Mouse (Mus musculus) A20 (cell line): ENCODE measurements around the gene Aars.
"Not testable (repeated sequence)": the region's sequence is repeated elsewhere in the genome, so short reads cannot be mapped to it uniquely, and the experiment has no call there.

ENCODE experiments used
- DNase-seq: peaks from one replicate; pipeline ENCODE4 v3.0.0-alpha.2; 2011; ENCODE audit warnings: low read depth, low spot score

The Aars gene

GRCm38 (mm10) chr8:111053827-111054518 is 21.0 kb downstream of the Aars start:
- DNase-seq, result no peak

- no peak for DNase-seq
These were observed 22.2 kb downstream of the Aars start for GRCm38 (mm10) chr8:111055031-111055634.

GRCm38 (mm10) chr8:111055661-111056060 is 22.7 kb downstream of the Aars start:
- no peak for DNase-seq

- peak; percentile 97 for DNase-seq
These were observed 23.3 kb downstream of the Aars start, which contains the start of gene Exosc6 for GRCm38 (mm10) chr8:111056158-111056663. Exosc6 (plus strand) TSS chr8:111056339.

- peak; percentile 87 for DNase-seq
These were observed 23.8 kb downstream of the Aars start for GRCm38 (mm10) chr8:111056691-111057293.

- no peak for DNase-seq
These were observed 26.1 kb downstream of the Aars start for GRCm38 (mm10) chr8:111058946-111059572.

GRCm38 (mm10) chr8:111061688-111062071 is 28.7 kb downstream of the Aars start:
- DNase-seq, result no peak

GRCm38 (mm10) chr8:111062072-111062757 is 29.3 kb downstream of the Aars start:
- peak; percentile 84 for DNase-seq

GRCm38 (mm10) chr8:111062893-111063292 is 29.9 kb downstream of the Aars start:
- peak; percentile 36 for DNase-seq

GRCm38 (mm10) chr8:111066308-111066707 is 33.4 kb downstream of the Aars start:
- no peak for DNase-seq

- DNase-seq, result no peak
These were observed 34.5 kb downstream of the Aars start for GRCm38 (mm10) chr8:111067439-111067838.

GRCm38 (mm10) chr8:111068660-111069059 is 35.7 kb downstream of the Aars start:
- not testable (repeated sequence) for DNase-seq

- no peak for DNase-seq
These were observed 43.0 kb downstream of the Aars start for GRCm38 (mm10) chr8:111075926-111076325.

- no peak for DNase-seq
These were observed 46.5 kb downstream of the Aars start for GRCm38 (mm10) chr8:111079461-111079860.

GRCm38 (mm10) chr8:111079861-111080271 is 46.9 kb downstream of the Aars start:
- no peak for DNase-seq

GRCm38 (mm10) chr8:111081580-111082258 is 48.8 kb downstream of the Aars start:
- no peak for DNase-seq

GRCm38 (mm10) chr8:111083936-111084335 is 51.0 kb downstream of the Aars start:
- DNase-seq, result not testable (repeated sequence)

- peak; percentile 83 for DNase-seq
These were observed 57.2 kb downstream of the Aars start for GRCm38 (mm10) chr8:111090126-111090525.

- DNase-seq, result no peak
These were observed 58.8 kb downstream of the Aars start for GRCm38 (mm10) chr8:111091706-111092105.

GRCm38 (mm10) chr8:111092326-111092725 is 59.4 kb downstream of the Aars start, which contains the start of gene Clec18a:
Clec18a (minus strand) TSS chr8:111092426.
- not testable (repeated sequence) for DNase-seq
